Mouse (Mus musculus) midbrain, postnatal 0 days (tissue): ENCODE measurements at regions not wholly inside any gene's neighbourhood (a gene's known extent, or its start where the extent isn't known, plus 50 kb on each side); places are given as distances from the start of the nearest gene placed in this dataset.
"Not testable (repeated sequence)": the region's sequence is repeated elsewhere in the genome, so short reads cannot be mapped to it uniquely, and the experiment has no call there.

Experiments
- ATAC-seq: fragments of 200-750 bp; cut with Nextera tagmentation; 2 replicates; pipeline ENCODE4 v1.8.0; 2017; ENCODE audit warnings: moderate number of reproducible peaks, mild to moderate bottlenecking, moderate TSS enrichment, moderate library complexity; ENCODE audit not compliant: low FRiP score
- DNase-seq: peaks from one replicate; pipeline ENCODE4 v3.0.0-alpha.2; 2015; ENCODE audit warnings: low spot score
- H3K27ac ChIP-seq: fragments of 300-500 bp; sonication (generic); 2 replicates; pipeline ENCODE4 v1.5.1; 2014; ENCODE audit warnings: low read depth, mild to moderate bottlenecking, low read length, mixed read lengths
- H3K27me3 ChIP-seq: fragments of 300-500 bp; sonication (generic); 2 replicates; pipeline ENCODE4 v1.6.1; 2014; ENCODE audit warnings: low read length, control low read depth, mixed read lengths; ENCODE audit not compliant: insufficient read depth
- H3K36me3 ChIP-seq: fragments of 300-500 bp; sonication (generic); 2 replicates; pipeline ENCODE4 v1.6.1; 2014; ENCODE audit warnings: low read length, control low read depth, mixed read lengths; ENCODE audit not compliant: insufficient read depth
- H3K4me1 ChIP-seq: fragments of 300-500 bp; sonication (generic); 2 replicates; pipeline ENCODE4 v1.6.1; 2014; ENCODE audit warnings: mild to moderate bottlenecking, control low read depth, antibody characterized with exemption, low read length, mixed read lengths; ENCODE audit not compliant: insufficient read depth
- H3K4me2 ChIP-seq: fragments of 300-500 bp; sonication (generic); 2 replicates; pipeline ENCODE4 v1.6.1; 2014; ENCODE audit warnings: low read depth, mild to moderate bottlenecking, low read length, mixed read lengths; ENCODE audit not compliant: poor library complexity, severe bottlenecking
- H3K4me3 ChIP-seq: fragments of 300-500 bp; sonication (generic); 2 replicates; pipeline ENCODE4 v1.5.1; 2014; ENCODE audit warnings: low read depth, mild to moderate bottlenecking, low read length, moderate library complexity
- H3K9ac ChIP-seq: fragments of 300-500 bp; sonication (generic); replicated peaks from 2 replicates; pipeline ENCODE4 v1.6.1; 2014; ENCODE audit warnings: mild to moderate bottlenecking, low read length, moderate library complexity, mixed read lengths; ENCODE audit not compliant: poor library complexity, severe bottlenecking
- H3K9me3 ChIP-seq: fragments of 300-500 bp; sonication (generic); 2 replicates; pipeline ENCODE4 v1.6.1; 2016; ENCODE audit warnings: low read length, control low read depth
- WGBS: fragments of 180-500 bp; shearing (Covaris S2); extraction: QIAGEN DNeasy Blood & Tissue Kit; methylation state at CpG from one replicate; pipeline ENCODE4 v1.1.7; 2014; 5-methylcytosine and 5-hydroxymethylcytosine counted together

DNA sequence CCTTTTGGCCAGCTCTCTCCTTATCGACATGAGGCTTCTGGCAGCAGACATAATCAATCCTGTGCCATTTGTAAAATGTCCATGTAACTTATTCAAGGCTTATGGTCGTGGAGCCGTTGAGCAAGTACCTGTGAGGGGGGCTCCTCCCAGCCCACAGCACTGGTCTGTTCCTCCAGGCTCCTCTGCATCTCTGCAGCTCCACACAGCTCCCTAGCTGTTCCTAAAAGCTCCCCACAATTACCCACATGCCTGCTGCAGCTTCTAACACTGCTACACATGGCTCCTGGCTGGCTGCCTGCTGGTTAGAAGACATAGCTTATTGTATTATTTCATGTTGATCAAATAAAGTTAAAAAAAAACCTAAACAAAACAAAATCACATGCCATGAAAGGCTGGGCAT, 77.9 kb downstream of the Tcp10c start:
- not testable (repeated sequence) for H3K4me1 ChIP-seq, H3K36me3 ChIP-seq, H3K27me3 ChIP-seq, H3K4me3 ChIP-seq, H3K9ac ChIP-seq, H3K27ac ChIP-seq, H3K9me3 ChIP-seq, H3K4me2 ChIP-seq, DNase-seq
- WGBS = 80% methylated on average over 3 of the region's 3 CpGs
- ATAC-seq = 0 out of 2 replicates have a peak, but pooled peaks have one; percentile 31

GRCm38 (mm10) chr17:13434146-13434545, 79.8 kb downstream of the Tcp10c start:
- not testable (repeated sequence) for H3K9ac ChIP-seq, H3K4me3 ChIP-seq, H3K4me1 ChIP-seq, H3K27ac ChIP-seq, DNase-seq, H3K27me3 ChIP-seq, H3K9me3 ChIP-seq, H3K36me3 ChIP-seq, H3K4me2 ChIP-seq
- 0 out of 2 replicates have a peak, but pooled peaks have one; percentile 20 for ATAC-seq
- 91% methylated on average over 7 of the region's 7 CpGs for WGBS

- not testable (repeated sequence) for H3K4me2 ChIP-seq, H3K9ac ChIP-seq, ATAC-seq, H3K27me3 ChIP-seq, H3K4me3 ChIP-seq, H3K4me1 ChIP-seq, H3K27ac ChIP-seq, H3K36me3 ChIP-seq, DNase-seq
- H3K9me3 ChIP-seq = peaks cover 12% of the 10 kb centered on the region; the same call in 1 of the 2 replicates
- 69% methylated on average over 1 of the region's 3 CpGs for WGBS
Observed at GRCm38 (mm10) chr17:13438790-13439189, 84.4 kb downstream of the Tcp10c start.

DNA sequence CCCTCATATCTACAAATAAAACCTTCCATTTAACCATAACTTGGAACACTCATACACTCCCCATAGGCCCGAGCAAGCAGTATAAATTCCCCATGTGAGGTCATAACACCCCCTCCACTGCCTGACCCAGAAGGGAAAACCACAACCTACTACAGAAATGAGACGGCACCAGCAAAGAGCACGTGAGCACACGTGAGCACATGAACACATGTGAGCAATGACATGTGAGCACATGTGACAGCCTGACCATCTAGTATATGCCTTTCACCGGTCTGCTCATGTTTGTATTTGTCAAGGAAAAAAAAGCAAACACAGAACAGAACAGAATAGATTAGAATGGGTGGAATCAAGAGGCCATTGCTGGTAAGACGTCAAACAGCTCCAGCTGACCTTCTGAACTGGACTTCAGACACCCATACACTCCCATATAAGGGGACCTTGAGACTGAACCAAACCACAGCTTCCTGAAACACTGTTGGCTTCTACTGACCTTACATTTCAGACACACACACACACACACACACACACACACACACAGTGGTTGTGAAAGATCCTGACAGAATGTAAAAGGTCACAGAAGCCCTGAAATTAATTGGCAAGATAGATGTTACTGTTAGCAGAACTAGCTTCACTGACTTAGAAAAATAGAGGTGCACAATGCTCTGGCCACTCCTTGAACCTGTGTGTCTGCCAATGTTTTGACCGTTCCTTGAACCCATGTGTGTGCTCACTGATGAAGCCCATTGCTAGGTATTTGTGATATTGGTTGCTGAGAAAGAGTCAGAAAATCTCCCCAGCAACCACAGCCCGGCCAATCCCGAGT, 86.5 kb downstream of the Tcp10c start:
- not testable (repeated sequence) for H3K4me2 ChIP-seq, H3K27ac ChIP-seq, H3K9ac ChIP-seq, ATAC-seq, H3K4me1 ChIP-seq, DNase-seq, H3K27me3 ChIP-seq, H3K36me3 ChIP-seq, H3K4me3 ChIP-seq
- H3K9me3 ChIP-seq = peaks cover 14% of the 10 kb centered on the region; the same call in 1 of the 2 replicates
- 83% methylated on average over 9 of the region's 9 CpGs for WGBS

- not testable (repeated sequence) for H3K36me3 ChIP-seq, H3K4me2 ChIP-seq, H3K9ac ChIP-seq, H3K27ac ChIP-seq, H3K27me3 ChIP-seq, H3K4me3 ChIP-seq, ATAC-seq, H3K4me1 ChIP-seq, DNase-seq
- H3K9me3 ChIP-seq = peaks cover 14% of the 10 kb centered on the region; the same call in 1 of the 2 replicates
- 89% methylated on average over 5 of the region's 6 CpGs for WGBS
Observed at GRCm38 (mm10) chr17:13442229-13442628, 87.9 kb downstream of the Tcp10c start.

GRCm38 (mm10) chr17:13456869-13457600, 102.7 kb downstream of the Tcp10c start:
- H3K27me3 ChIP-seq, DNase-seq, H3K27ac ChIP-seq, ATAC-seq, H3K36me3 ChIP-seq, H3K9me3 ChIP-seq, H3K9ac ChIP-seq, H3K4me1 ChIP-seq, H3K4me2 ChIP-seq, H3K4me3 ChIP-seq: not testable (repeated sequence)
- WGBS = 89% methylated on average over 6 of the region's 7 CpGs

DNA sequence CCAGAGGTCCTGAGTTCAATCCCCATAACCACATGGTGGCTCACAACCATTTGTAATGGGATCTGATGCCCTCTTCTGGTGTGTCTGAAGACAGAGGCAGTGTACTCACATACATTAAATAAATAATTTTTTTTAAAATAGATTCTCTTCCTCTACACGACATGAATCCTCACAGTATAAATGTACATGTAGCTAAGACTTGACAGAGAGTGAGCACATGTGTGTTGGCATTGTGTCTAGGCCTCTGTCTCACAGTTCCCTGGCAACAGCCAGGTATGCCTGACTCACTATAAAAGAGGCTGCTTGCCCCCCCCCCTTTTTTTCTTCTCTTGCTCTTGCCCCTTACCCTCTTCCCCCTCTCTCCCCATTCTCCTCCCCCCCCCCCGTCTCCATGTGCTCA, 103.6 kb downstream of the Tcp10c start:
- not testable (repeated sequence) for H3K27ac ChIP-seq
- WGBS = 71% methylated on average over 2 of the region's 2 CpGs
- 0 out of 2 replicates have a peak, but pooled peaks have one; percentile 24 for ATAC-seq

DNA sequence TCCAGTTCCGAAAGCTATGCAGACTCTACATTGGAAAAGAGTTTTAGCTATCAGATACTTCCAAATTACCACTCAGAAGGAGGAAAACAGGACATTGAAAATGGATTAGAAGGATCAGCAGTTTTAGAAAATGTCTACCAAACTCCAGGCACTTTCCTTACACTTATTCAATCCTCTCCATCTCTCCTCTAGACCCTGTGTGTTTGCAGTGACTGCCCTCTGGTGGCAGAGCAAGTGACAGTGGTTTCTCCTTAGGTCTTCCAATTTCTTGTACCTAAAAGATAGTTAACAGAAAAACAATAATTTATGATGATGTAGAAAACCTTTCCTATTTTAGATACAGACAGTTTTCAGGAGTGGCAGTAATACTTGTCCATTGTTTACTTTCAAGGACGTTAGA, 104.4 kb downstream of the Tcp10c start:
- DNase-seq, ATAC-seq, H3K9ac ChIP-seq, H3K4me3 ChIP-seq, H3K4me2 ChIP-seq, H3K27me3 ChIP-seq, H3K27ac ChIP-seq, H3K9me3 ChIP-seq, H3K4me1 ChIP-seq, H3K36me3 ChIP-seq: not testable (repeated sequence)
- no CpG with 5 or more reads among the region's 2 CpGs for WGBS

More for the DNA sequence above, 103.6 kb downstream of the Tcp10c start:
- H3K27me3 ChIP-seq, H3K4me1 ChIP-seq, H3K4me2 ChIP-seq, H3K9me3 ChIP-seq, H3K4me3 ChIP-seq, H3K9ac ChIP-seq, DNase-seq, H3K36me3 ChIP-seq: not testable (repeated sequence)
